Mouse (Mus musculus) small intestine, adult 2 months (tissue): Measurements from ENCODE around the gene Limd1.

Source experiments
- CTCF ChIP-seq: fragments of 200-500 bp; IDR thresholded peaks from 2 replicates; pipeline ENCODE4 v1.5.1; 2012; ENCODE audit warnings: low read depth, mild to moderate bottlenecking, control low read depth, inconsistent platforms, low read length, moderate library complexity, mixed read lengths; ENCODE audit not compliant: insufficient replicate concordance, insufficient read length; ENCODE audit errors: extremely low read depth
- POLR2A ChIP-seq: fragments of 200-500 bp; IDR thresholded peaks from 2 replicates; pipeline ENCODE4 v1.6.1; 2012; ENCODE audit warnings: low read depth, mild to moderate bottlenecking, control low read depth, inconsistent platforms, low read length, moderate library complexity

DNA sequence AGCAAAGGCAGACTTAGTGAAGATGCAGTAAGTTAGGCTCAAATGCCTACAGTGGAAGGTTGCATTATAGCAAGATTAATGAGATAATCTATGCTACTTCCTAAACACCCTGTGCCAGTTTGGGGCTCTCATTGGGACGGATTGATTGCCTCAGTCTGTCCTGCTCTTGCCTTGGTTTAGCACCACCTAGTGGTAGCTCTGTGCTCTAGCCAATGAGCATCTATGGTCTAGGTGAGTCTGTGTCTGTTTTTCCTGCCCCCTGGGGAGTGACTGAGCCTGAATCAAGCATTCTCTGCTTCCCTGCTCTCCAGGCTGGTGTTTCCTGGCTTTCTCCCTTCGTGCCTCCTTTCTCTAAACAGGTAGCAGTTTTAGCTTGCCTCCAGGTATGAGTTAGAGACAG lies 25.8 kb downstream of the Limd1 start:
- no peak for TF ChIP-seq POLR2A
- TF ChIP-seq CTCF, result peak; percentile 94; the same call in 1 of the 2 replicates
